Mouse (Mus musculus) lung, postnatal 25 days (tissue): ENCODE results near the gene Fhit.

Experiments
- DNase-seq: peaks from one replicate; pipeline ENCODE4 v3.0.0; 2022; ENCODE audit warnings: low spot score

Gene Fhit

GRCm38 (mm10) chr14:10509252-10509651 lies 652.6 kb downstream of the Fhit start:
- no peak for DNase-seq

- no peak for DNase-seq
These were observed 654.3 kb downstream of the Fhit start for GRCm38 (mm10) chr14:10507560-10507959.

GRCm38 (mm10) chr14:10485798-10486197 lies 676.0 kb downstream of the Fhit start:
- DNase-seq: no peak

- DNase-seq: no peak
These were observed 678.8 kb downstream of the Fhit start for GRCm38 (mm10) chr14:10482851-10483613.

- no peak for DNase-seq
These were observed 680.5 kb downstream of the Fhit start for GRCm38 (mm10) chr14:10481370-10481769.

GRCm38 (mm10) chr14:10480681-10481080 lies 681.2 kb downstream of the Fhit start:
- DNase-seq: no peak

- peak; percentile 66 for DNase-seq
These were observed 708.6 kb downstream of the Fhit start for GRCm38 (mm10) chr14:10453001-10453861.

- DNase-seq: no peak
These were observed 709.6 kb downstream of the Fhit start for GRCm38 (mm10) chr14:10452234-10452633.

GRCm38 (mm10) chr14:10445360-10445759 lies 716.5 kb downstream of the Fhit start:
- DNase-seq: no peak

GRCm38 (mm10) chr14:10439007-10439749 lies 722.7 kb downstream of the Fhit start:
- DNase-seq: peak; percentile 4

GRCm38 (mm10) chr14:10436193-10436592 lies 725.6 kb downstream of the Fhit start:
- DNase-seq: no peak

GRCm38 (mm10) chr14:10432502-10432901 lies 729.3 kb downstream of the Fhit start:
- no peak for DNase-seq

- DNase-seq: no peak
These were observed 731.3 kb downstream of the Fhit start for GRCm38 (mm10) chr14:10430396-10431000.

GRCm38 (mm10) chr14:10423499-10423898 lies 738.3 kb downstream of the Fhit start:
- no peak for DNase-seq

GRCm38 (mm10) chr14:10422261-10422660 lies 739.6 kb downstream of the Fhit start:
- DNase-seq: no peak

GRCm38 (mm10) chr14:10415068-10415467 lies 746.8 kb downstream of the Fhit start:
- no peak for DNase-seq

- no peak for DNase-seq
These were observed 752.4 kb downstream of the Fhit start for GRCm38 (mm10) chr14:10409306-10409962.

GRCm38 (mm10) chr14:10405346-10405745 lies 756.5 kb downstream of the Fhit start:
- DNase-seq: no peak

GRCm38 (mm10) chr14:10367783-10368680 lies 793.8 kb downstream of the Fhit start:
- DNase-seq: no peak

GRCm38 (mm10) chr14:10366808-10367207 lies 795.0 kb downstream of the Fhit start:
- DNase-seq: no peak
